Mouse (Mus musculus) granulocyte monocyte progenitor cell, adult 5-6 weeks (primary cell): ENCODE measurements at regions not wholly inside any gene's neighbourhood (a gene's known extent, or its start where the extent isn't known, plus 50 kb on each side); places are given as distances from the start of the nearest gene placed in this dataset.
"Not testable (repeated sequence)": the region's sequence is repeated elsewhere in the genome, so short reads cannot be mapped to it uniquely, and the experiment has no call there.

Source experiments
- ATAC-seq: replicated peaks from 2 replicates; pipeline ENCODE4 v1.8.0; 2016; ENCODE audit warnings: mild to moderate bottlenecking, moderate TSS enrichment, inconsistent platforms; ENCODE audit not compliant: poor library complexity, severe bottlenecking

- ATAC-seq: no peak
Observed at GRCm38 (mm10) chrX:162359767-162360545, 200.4 kb upstream of the Nhs start.

GRCm38 (mm10) chrX:162348341-162348740 is 188.8 kb upstream of the Nhs start:
- ATAC-seq: no peak

GRCm38 (mm10) chrX:162347886-162348285 is 188.4 kb upstream of the Nhs start:
- no peak for ATAC-seq

- ATAC-seq: no peak
Observed at GRCm38 (mm10) chrX:162345497-162346143, 186.1 kb upstream of the Nhs start.

- ATAC-seq: no peak
Observed at GRCm38 (mm10) chrX:162332121-162332520, 172.6 kb upstream of the Nhs start.

GRCm38 (mm10) chrX:162307646-162308045 is 148.1 kb upstream of the Nhs start:
- ATAC-seq: no peak

- ATAC-seq: no peak
Observed at GRCm38 (mm10) chrX:162304145-162304544, 144.6 kb upstream of the Nhs start.

GRCm38 (mm10) chrX:162302788-162303187 is 143.3 kb upstream of the Nhs start:
- ATAC-seq: no peak

GRCm38 (mm10) chrX:162291234-162291633 is 131.7 kb upstream of the Nhs start:
- ATAC-seq: no peak

GRCm38 (mm10) chrX:162286155-162286554 is 126.6 kb upstream of the Nhs start:
- ATAC-seq: not testable (repeated sequence)

GRCm38 (mm10) chrX:162284252-162284651 is 124.7 kb upstream of the Nhs start:
- no peak for ATAC-seq

- ATAC-seq: no peak
Observed at GRCm38 (mm10) chrX:162282690-162283089, 123.2 kb upstream of the Nhs start.

GRCm38 (mm10) chrX:162278834-162279708 is 119.5 kb upstream of the Nhs start:
- peak; percentile 61; the same call in 1 of the 2 replicates for ATAC-seq

- ATAC-seq: no peak
Observed at GRCm38 (mm10) chrX:162274581-162274980, 115.1 kb upstream of the Nhs start.

- ATAC-seq: no peak
Observed at GRCm38 (mm10) chrX:162271189-162271588, 111.7 kb upstream of the Nhs start.

- ATAC-seq: no peak
Observed at GRCm38 (mm10) chrX:162268918-162269317, 109.4 kb upstream of the Nhs start.

- ATAC-seq: no peak
Observed at GRCm38 (mm10) chrX:162268112-162268511, 108.6 kb upstream of the Nhs start.

GRCm38 (mm10) chrX:162267679-162268078 is 108.1 kb upstream of the Nhs start:
- no peak for ATAC-seq

- no peak for ATAC-seq
Observed at GRCm38 (mm10) chrX:162266769-162267168, 107.2 kb upstream of the Nhs start.

GRCm38 (mm10) chrX:162257398-162257797 is 97.9 kb upstream of the Nhs start:
- ATAC-seq: no peak

GRCm38 (mm10) chrX:162255873-162256272 is 96.3 kb upstream of the Nhs start:
- no peak for ATAC-seq
